Mouse (Mus musculus): ENCODE measurements around the gene Cltc.

Gene Cltc

GRCm38 (mm10) chr11:86650676-86651075 is 106.7 kb downstream of the Cltc start:
- in situ Hi-C loops (cut with MboI; ENCODE audit: low sequenced_read_pairs): no loop called here

GRCm38 (mm10) chr11:86649542-86649941 is 107.8 kb downstream of the Cltc start:
- in situ Hi-C loops (cut with MboI; ENCODE audit: low sequenced_read_pairs): no loop called here

- in situ Hi-C loops (cut with MboI; ENCODE audit: low sequenced_read_pairs): no loop called here
These were observed 109.5 kb downstream of the Cltc start for GRCm38 (mm10) chr11:86647706-86648447.

GRCm38 (mm10) chr11:86646885-86647459 is 110.4 kb downstream of the Cltc start:
- in situ Hi-C loops (cut with MboI; ENCODE audit: low sequenced_read_pairs): no loop called here

GRCm38 (mm10) chr11:86646136-86646834 is 111.1 kb downstream of the Cltc start:
- in situ Hi-C loops (cut with MboI; ENCODE audit: low sequenced_read_pairs): no loop called here

- in situ Hi-C loops (cut with MboI; ENCODE audit: low sequenced_read_pairs): no loop called here
These were observed 112.8 kb downstream of the Cltc start for GRCm38 (mm10) chr11:86644553-86644952.
